Mouse (Mus musculus) thymus, adult 2 months (tissue): ENCODE data around the gene Acbd7. TPM values are rescaled to one million over a fixed set of nuclear protein-coding genes. Genes with fewer than 3 reads are reported as not detected.
A peak's percentile ranks its signal among the peaks of the same experiment; 100 is the strongest.

Source experiments
- DNase-seq: peaks from one replicate; pipeline ENCODE4 v3.0.0; 2021
- H3K27ac ChIP-seq: fragments of 200-500 bp; 2 replicates; pipeline ENCODE4 v1.5.1; 2012; ENCODE audit warnings: low read length, control low read depth; ENCODE audit not compliant: control insufficient read depth, insufficient read depth
- H3K27me3 ChIP-seq: fragments of 200-500 bp; 2 replicates; pipeline ENCODE4 v1.6.1; 2012; ENCODE audit warnings: mild to moderate bottlenecking, low read length, moderate library complexity, mixed read lengths; ENCODE audit not compliant: control insufficient read depth, insufficient read depth
- H3K36me3 ChIP-seq: fragments of 200-500 bp; 2 replicates; pipeline ENCODE4 v1.6.1; 2012; ENCODE audit warnings: mild to moderate bottlenecking, low read length, moderate library complexity; ENCODE audit not compliant: control insufficient read depth, insufficient read depth
- H3K4me1 ChIP-seq: fragments of 200-500 bp; replicated peaks from 2 replicates; pipeline ENCODE4 v1.6.1; 2012; ENCODE audit warnings: low read length; ENCODE audit not compliant: control insufficient read depth, insufficient read depth
- H3K4me3 ChIP-seq: fragments of 200-500 bp; 2 replicates; pipeline ENCODE4 v1.5.1; 2012; ENCODE audit warnings: mild to moderate bottlenecking, low read length, control low read depth, moderate library complexity; ENCODE audit not compliant: control insufficient read depth, insufficient read depth
- CTCF ChIP-seq: fragments of 200-500 bp; IDR thresholded peaks from 2 replicates; pipeline ENCODE4 v1.5.1; 2012; ENCODE audit warnings: mild to moderate bottlenecking, control low read depth, low read length, moderate library complexity, borderline replicate concordance; ENCODE audit not compliant: control insufficient read depth, poor library complexity, insufficient read depth; ENCODE audit errors: extremely low read depth
- POLR2A ChIP-seq: fragments of 200-500 bp; IDR thresholded peaks from 2 replicates; pipeline ENCODE4 v1.6.1; 2012; ENCODE audit warnings: mild to moderate bottlenecking, low read length, control low read depth, moderate library complexity; ENCODE audit not compliant: control insufficient read depth, poor library complexity, insufficient read depth; ENCODE audit errors: extremely low read depth
- WGBS: fragments of 180-500 bp; shearing (Covaris S2); methylation state at CpG from one replicate; pipeline ENCODE4 v1.1.7; 2018; 5-methylcytosine and 5-hydroxymethylcytosine counted together
- polyA plus RNA-seq: library from polyadenylated mRNA; depleted of rRNA; stranded (reverse); fragments of >200 nt; gene quantifications from 2 replicates; pipeline ENCODE4 v1.2.3, GENCODE M21; 2012

Acbd7 gene
- polyA plus RNA-seq, 1 experiment: not detected

DNA sequence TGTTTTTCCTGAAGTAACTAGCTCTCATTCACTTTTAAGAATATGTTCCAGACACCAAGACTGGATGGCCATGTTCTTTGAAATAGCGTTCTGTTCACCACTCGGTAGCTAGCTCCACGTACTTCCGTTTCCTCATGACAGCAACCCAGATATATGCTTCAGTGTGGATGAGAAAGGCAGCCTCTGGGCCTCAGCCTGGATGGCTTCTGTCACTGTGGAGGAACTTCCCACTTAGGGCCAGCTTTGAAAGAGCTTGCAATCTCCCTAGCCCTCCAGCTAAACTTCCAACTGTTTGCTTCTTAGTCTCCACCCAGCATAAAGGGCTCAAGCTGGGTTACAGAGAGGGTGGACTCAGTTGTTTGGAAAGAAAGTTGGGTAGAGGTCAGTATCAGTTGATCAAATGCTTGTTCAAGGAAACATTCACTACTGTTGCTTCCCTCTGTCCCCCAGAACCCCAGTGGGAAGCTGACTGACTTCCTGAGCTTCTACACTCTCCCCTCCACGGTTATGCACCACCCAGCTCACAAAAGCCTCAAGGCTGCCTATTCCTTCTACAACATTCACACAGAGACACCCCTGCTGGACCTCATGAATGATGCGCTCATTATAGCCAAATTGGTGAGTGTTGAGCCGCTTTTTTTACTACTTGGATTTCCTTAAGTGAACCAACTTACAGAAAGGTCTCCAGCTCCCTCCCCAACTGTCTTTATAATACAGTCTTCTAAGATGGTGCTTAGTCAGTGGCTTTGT lies 11.4 kb upstream of the Acbd7 start:
- Histone ChIP-seq H3K4me1 (no peaks in the 10 kb centered on the region), H3K4me3 (no peak overlapping the region), H3K36me3 (peaks cover 11% of the 10 kb centered on the region; the same call in 1 of the 2 replicates), H3K27me3 (no peaks in the 10 kb centered on the region), H3K27ac (no peak overlapping the region)
- DNase-seq: no peak
- no peak for TF ChIP-seq CTCF
- 96% methylated on average over 7 of the region's 7 CpGs for WGBS

GRCm38 (mm10) chr2:3326547-3326946 lies 9.4 kb upstream of the Acbd7 start:
- Histone ChIP-seq H3K36me3 (peaks cover 8% of the 10 kb centered on the region; the same call in 1 of the 2 replicates), H3K4me3 (no peak overlapping the region), H3K27ac (no peak overlapping the region), H3K27me3 (no peaks in the 10 kb centered on the region), H3K4me1 (no peaks in the 10 kb centered on the region)
- no peak for TF ChIP-seq POLR2A
- TF ChIP-seq CTCF: no peak
- no peak for DNase-seq
- WGBS: 95% methylated on average over 1 of the region's 1 CpGs

DNA sequence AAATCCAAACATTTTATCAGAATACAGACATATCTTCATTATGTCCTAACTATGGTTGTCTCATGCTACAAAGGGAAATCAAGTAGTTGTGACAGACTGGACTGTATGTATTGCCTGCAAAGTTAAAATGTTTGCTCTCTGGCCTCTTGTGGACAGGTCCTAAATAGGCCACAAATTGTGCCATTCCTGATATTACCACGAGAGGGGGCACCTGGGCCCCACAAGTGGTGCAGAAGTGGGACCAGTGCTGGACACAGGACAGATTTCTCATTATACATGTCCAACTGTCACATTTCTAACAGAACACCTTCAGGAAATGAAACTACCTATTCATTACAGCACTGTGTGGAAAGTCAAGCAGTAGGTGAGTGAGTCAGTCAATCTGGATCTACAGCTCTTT lies 8.6 kb upstream of the Acbd7 start:
- TF ChIP-seq CTCF: no peak
- no peak for TF ChIP-seq POLR2A
- H3K4me3 ChIP-seq: no peak overlapping the region
- no peaks in the 10 kb centered on the region for H3K27me3 ChIP-seq
- no peaks in the 10 kb centered on the region for H3K4me1 ChIP-seq
- WGBS: 37% methylated on average over 1 of the region's 1 CpGs
- DNase-seq: no peak
- H3K36me3 ChIP-seq: peaks cover 8% of the 10 kb centered on the region; the same call in 1 of the 2 replicates
- H3K27ac ChIP-seq: no peak overlapping the region

- Histone ChIP-seq H3K4me1 (peaks cover 6% of the 10 kb centered on the region), H3K4me3 (no peak overlapping the region), H3K27me3 (no peaks in the 10 kb centered on the region), H3K36me3 (no peaks in the 10 kb centered on the region; the same call in 1 of the 2 replicates), H3K27ac (no peak overlapping the region)
- 84% methylated on average over 5 of the region's 5 CpGs for WGBS
- TF ChIP-seq CTCF (no peak), POLR2A (no peak)
- no peak for DNase-seq
Observed at GRCm38 (mm10) chr2:3331071-3331703, 4.8 kb upstream of the Acbd7 start.

- H3K4me3 ChIP-seq: peak overlapping the region; percentile 76
- no peaks in the 10 kb centered on the region for H3K27me3 ChIP-seq
- no peaks in the 10 kb centered on the region; the same call in 1 of the 2 replicates for H3K36me3 ChIP-seq
- TF ChIP-seq POLR2A (no peak), CTCF (no peak)
- H3K27ac ChIP-seq: no peak overlapping the region
- no peak for DNase-seq
- peaks cover 7% of the 10 kb centered on the region for H3K4me1 ChIP-seq
- 0% methylated on average over 21 of the region's 21 CpGs for WGBS
Observed at GRCm38 (mm10) chr2:3332056-3332455, 3.9 kb upstream of the Acbd7 start.

DNA sequence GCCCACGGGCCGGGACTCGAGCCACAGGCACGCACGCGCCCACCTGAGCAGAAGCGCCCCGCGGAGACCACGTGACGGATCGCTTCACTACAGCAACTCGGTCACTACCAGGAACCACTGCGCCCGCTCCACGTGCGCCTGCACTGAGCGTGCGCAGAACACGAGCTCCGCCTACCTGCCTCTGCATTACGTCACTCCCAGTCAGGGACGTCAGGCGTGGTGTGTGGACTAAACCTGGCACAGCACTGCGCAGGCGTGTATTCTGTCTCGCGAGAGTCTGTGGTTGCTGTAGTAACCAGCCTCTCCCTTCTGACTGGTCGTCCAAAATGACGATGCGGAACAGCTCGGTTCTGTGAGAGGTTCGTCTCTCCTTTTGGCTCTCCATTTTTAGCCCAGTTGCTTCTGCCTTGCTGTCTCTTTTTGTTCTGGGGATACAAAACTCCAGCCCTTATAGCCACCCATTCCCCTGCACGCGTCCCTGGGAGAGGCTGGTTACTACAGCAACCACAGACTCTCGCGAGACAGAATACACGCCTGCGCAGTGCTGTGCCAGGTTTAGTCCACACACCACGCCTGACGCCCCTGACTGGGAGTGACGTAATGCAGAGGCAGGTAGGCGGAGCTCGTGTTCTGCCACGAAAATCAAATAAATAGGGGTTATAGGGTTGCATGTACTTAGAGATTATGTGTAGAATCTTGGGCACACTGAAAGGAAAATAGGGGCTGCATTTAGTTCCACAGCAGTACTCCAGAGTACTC lies 3.3 kb upstream of the Acbd7 start, which contains the start of gene Rpp38:
TSS of gene Rpp38 (minus strand) at position 160 of the 759 bp plus-strand sequence.
- H3K36me3 ChIP-seq: no peaks in the 10 kb centered on the region; the same call in 1 of the 2 replicates
- no peaks in the 10 kb centered on the region for H3K27me3 ChIP-seq
- peak; percentile 97 for DNase-seq
- under 1% methylated on average over 45 of the region's 45 CpGs for WGBS
- TF ChIP-seq POLR2A (peak; percentile 64), CTCF (0 out of 2 replicates have a peak, but pooled peaks have one; percentile 45)
- H3K4me3 ChIP-seq: peak within 1 kb of the TSS; percentile 76
- no peak within 1 kb of the TSS for H3K27ac ChIP-seq
- H3K4me1 ChIP-seq: peaks cover 7% of the 10 kb centered on the region
